Mouse (Mus musculus) ZHBTc4 (cell line): ENCODE results near the gene Vrtn.

ENCODE experiments used
- DNase-seq: peaks from one replicate; pipeline ENCODE4 v3.0.0-alpha.2; 2011; ENCODE audit warnings: low read depth, low spot score

The Vrtn gene

DNA sequence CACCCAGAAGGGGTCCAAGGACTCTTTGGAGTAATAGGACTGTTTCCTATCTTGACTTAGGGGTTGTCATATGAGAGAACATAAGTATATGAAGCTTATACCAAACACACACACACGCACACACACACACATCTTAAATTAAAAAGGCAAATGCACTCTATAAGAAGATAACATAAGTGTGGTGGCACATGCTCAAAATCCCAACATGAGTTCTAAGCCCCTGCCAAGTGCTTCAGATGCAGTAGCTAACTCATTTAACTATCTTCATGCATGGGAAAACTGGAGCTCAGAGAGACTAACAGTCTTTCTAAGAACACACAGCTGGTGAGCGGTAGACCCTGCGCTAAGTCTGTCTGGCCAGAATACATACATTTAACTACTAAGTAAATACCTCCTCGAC lies 46.7 kb downstream of the Vrtn start:
- DNase-seq: no peak

DNA sequence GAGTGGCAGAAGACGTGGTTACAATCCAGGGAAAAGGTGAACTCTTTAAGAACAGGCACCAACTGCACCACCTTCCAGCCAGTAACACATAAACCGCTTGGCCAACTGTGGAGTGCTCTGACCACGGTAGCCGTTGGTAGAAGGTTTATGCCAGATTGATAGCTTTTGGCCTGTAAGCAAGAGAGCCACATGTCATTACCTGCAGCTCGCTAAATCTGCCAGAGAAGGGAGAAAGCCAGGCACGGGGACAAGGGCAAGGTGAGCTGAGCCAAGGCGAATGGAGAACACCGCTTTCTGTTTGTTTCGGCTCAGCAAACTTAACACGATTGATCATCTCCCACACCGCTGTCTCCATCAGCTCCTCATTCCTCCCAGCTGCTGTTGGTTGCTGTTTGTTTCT lies 48.2 kb downstream of the Vrtn start:
- DNase-seq: no peak

DNA sequence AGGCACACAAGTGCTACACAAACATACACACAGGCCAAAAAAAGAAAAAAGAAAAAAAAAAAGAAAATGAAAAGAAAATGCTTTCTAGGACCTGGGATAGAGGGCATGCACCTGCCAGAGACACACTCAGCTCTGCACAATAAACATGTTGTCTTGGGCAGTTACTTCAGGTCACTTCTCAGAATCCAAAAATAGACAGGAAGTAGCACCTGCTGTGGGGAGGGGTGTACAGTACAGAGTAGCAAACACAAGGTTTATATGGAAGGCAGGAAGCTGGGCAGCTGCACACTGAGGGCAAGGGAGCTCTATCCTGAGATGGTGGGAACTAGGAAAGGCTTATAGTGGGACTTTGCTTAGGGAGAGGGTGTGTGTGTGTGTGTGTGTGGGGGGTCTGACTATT lies 50.5 kb downstream of the Vrtn start:
- no peak for DNase-seq

DNA sequence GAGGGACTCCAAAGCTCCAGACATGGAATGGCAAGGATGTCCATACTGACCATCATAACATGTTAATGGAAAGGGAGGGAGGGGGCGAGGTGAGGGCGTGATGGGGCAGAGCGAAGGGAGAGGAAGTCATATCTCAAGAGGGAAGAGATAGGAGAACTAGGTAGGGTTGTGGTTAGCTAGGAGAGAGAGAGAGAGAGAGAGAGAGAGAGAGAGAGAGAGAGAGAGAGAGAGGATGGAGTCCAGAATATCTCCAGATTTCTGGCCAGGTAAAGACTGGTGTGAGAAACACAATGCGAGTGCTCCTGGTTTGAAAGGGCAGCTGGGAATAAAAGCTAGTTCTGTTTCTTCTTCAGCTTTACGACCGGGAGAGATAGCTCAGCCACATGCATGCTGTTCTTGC lies 51.3 kb downstream of the Vrtn start:
- DNase-seq: no peak

DNA sequence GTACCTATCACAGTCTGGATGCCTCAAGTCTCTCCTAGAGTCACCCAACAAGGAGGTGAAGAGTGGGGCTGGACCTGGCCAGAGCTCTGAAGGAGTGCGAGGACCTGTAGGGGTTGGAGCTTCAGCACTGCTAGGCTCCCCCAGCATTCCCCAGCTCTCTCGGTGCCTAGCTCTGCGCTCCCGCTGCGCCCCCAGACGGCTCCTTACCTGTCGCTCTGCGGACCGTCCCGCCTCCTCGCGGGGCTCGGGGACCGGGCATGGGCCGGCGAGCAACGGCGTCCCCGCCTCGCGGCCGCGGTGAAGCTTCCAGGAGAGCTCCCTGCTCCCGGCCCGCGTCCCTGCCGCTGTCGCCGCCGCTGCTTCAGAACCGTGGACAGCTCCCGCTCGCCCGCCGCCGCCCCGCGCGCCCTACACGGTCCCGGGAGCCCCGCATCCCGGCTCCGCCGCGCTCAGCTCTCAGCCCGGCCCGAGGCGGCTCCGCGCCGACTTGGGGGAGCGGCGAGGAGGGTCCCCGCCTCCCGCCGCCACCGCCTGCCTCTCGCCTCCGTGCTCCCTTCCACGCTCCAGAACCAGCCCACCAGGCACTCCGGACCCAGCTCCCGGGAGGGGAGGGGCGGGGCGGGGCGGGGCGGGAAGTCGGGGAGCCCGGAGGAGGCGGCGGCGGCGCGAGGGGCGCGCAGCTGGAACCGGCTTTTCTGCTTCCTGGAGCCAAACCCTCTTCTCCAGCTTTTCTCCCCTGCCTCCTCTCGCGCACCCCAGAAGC lies 57.7 kb downstream of the Vrtn start, which contains the start of gene Syndig1l:
Gene Syndig1l, minus strand, starts transcription at position 513 of the 763 bp plus-strand sequence.
- peak; percentile 77 for DNase-seq
